Mouse (Mus musculus): ENCODE measurements at regions not wholly inside any gene's neighbourhood (a gene's known extent, or its start where the extent isn't known, plus 50 kb on each side); places are given as distances from the start of the nearest gene placed in this dataset.

GRCm38 (mm10) chr6:50038369-50038768 is 71.7 kb upstream of the Mpp6 start:
- Histone ChIP-seq H3K27ac (no peak overlapping the region), H3K36me3 (no peaks in the 10 kb centered on the region), H3K9me3 (no peaks in the 10 kb centered on the region), H3K4me1 (peaks cover 15% of the 10 kb centered on the region), H3K9ac (no peak overlapping the region), H3K4me3 (no peak overlapping the region), H3K27me3 (peaks cover 9% of the 10 kb centered on the region), H3K4me2 (replicated peaks) (no peak overlapping the region)
- no peak for ATAC-seq (ENCODE audit: low FRiP score, low read depth)
- 54% methylated on average over 3 of the region's 3 CpGs for WGBS

DNA sequence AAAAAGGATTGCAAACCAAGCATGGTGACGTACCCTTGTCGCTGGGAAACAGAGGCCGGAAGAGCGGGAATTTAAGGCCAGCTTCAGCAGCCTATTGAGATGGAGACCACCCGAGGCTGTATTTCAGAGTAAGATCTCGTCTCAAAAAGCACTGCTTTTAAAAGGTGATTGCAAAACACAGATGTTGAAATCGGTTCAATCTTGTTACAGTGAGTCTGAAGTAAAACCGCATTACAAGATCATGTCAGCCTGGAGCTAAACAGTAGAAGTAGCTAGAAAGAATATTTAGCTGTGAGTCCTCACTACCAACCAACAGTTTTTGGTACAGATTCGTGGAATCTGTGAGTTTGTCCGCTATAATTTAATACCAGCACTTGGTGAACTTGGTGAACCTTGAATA is 69.0 kb upstream of the Mpp6 start:
- H3K27me3 ChIP-seq: peaks cover 15% of the 10 kb centered on the region
- no peak overlapping the region for H3K4me2 ChIP-seq (replicated peaks)
- H3K9me3 ChIP-seq: no peaks in the 10 kb centered on the region
- WGBS: 70% methylated on average over 10 of the region's 10 CpGs
- no peak overlapping the region for H3K9ac ChIP-seq
- no peak overlapping the region for H3K27ac ChIP-seq
- peaks cover 6% of the 10 kb centered on the region for H3K4me1 ChIP-seq
- ATAC-seq (ENCODE audit: low FRiP score, low read depth): no peak
- no peak overlapping the region for H3K4me3 ChIP-seq
- H3K36me3 ChIP-seq: no peaks in the 10 kb centered on the region

DNA sequence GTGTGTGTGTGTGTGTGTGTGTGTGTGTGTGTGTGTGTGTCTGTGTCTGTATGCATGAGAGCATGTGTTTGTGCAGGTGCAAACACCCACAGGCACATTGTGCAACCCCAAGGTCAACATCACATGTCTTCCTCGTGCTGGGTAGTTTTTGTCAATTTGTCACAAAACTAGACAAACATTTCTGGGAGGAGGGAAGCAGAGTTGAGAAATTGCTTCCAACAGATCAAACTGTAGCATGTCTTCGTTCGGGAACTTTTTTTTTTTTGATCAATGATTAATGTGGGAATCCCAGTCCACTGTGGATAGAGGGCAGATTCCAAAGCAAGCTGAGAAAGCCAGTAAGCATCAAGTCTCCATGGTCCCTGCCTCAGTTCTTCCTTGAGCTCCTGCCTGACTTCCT is 67.9 kb upstream of the Mpp6 start:
- no peak for ATAC-seq (ENCODE audit: low FRiP score, low read depth)
- no peak overlapping the region for H3K9ac ChIP-seq
- H3K9me3 ChIP-seq: no peaks in the 10 kb centered on the region
- H3K4me3 ChIP-seq: no peak overlapping the region
- no peak overlapping the region for H3K27ac ChIP-seq
- H3K4me2 ChIP-seq (replicated peaks): no peak overlapping the region
- H3K36me3 ChIP-seq: no peaks in the 10 kb centered on the region
- 80% methylated on average over 3 of the region's 3 CpGs for WGBS
- H3K4me1 ChIP-seq: peaks cover 6% of the 10 kb centered on the region
- peaks cover 21% of the 10 kb centered on the region for H3K27me3 ChIP-seq

GRCm38 (mm10) chr6:50044165-50044564 is 65.9 kb upstream of the Mpp6 start:
- 75% methylated on average over 1 of the region's 1 CpGs for WGBS
- H3K4me2 ChIP-seq (replicated peaks): no peak overlapping the region
- no peak overlapping the region for H3K27ac ChIP-seq
- H3K9ac ChIP-seq: no peak overlapping the region
- no peak for ATAC-seq (ENCODE audit: low FRiP score, low read depth)
- no peaks in the 10 kb centered on the region for H3K4me1 ChIP-seq
- H3K27me3 ChIP-seq: peaks cover 21% of the 10 kb centered on the region
- H3K36me3 ChIP-seq: no peaks in the 10 kb centered on the region
- no peaks in the 10 kb centered on the region for H3K9me3 ChIP-seq
- H3K4me3 ChIP-seq: no peak overlapping the region

DNA sequence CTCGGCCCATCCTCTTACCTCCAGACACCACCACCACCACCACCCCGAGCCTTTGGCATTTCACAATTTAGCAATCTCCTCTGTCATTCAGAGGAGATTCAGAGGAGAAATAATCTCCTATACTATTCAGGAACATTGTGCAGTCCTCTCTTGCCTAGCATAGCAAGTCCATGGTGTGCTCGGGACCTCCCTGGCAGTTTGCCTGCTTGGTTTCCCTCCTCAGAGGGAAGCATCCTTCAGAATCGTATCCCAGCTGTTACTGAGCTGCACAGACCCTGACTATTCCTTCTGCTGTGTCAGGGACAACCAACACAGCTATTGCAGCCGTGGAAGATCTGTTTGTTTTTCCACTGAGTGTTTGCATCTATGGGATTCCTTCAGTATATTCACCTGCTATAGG is 63.3 kb upstream of the Mpp6 start:
- 68% methylated on average over 5 of the region's 5 CpGs for WGBS

DNA sequence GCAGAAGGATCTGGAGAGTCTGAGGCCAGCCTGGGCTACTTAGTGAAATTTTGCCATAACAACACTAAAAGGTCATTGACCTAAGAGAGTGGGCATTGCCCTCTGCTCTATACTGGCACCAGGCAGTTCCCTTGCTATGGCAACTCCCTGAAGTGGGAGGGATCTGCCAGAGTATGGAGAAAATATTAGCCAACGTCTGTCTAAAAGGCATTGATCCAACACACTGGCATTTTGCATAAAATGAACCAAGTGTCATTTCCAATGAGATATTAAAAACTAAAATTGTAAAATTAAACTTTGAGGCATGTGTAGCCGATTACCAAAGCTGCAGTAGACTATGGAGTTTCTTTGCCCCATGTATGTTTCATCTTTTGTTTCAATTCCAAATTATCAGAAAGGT is 57.6 kb upstream of the Mpp6 start:
- no peak for ATAC-seq (ENCODE audit: low FRiP score, low read depth)
- Histone ChIP-seq H3K9me3 (no peaks in the 10 kb centered on the region), H3K4me2 (replicated peaks) (no peak overlapping the region), H3K27me3 (0 out of 2 replicates have a peak, but pooled peaks cover 4% of the 10 kb centered on the region), H3K27ac (no peak overlapping the region), H3K36me3 (no peaks in the 10 kb centered on the region), H3K9ac (no peak overlapping the region), H3K4me1 (peaks cover 14% of the 10 kb centered on the region; the same call in 1 of the 2 replicates), H3K4me3 (no peak overlapping the region)
- WGBS: 75% methylated on average over 2 of the region's 2 CpGs

More for the DNA sequence above, 63.3 kb upstream of the Mpp6 start:
- Histone ChIP-seq H3K36me3 (no peaks in the 10 kb centered on the region), H3K4me1 (no peaks in the 10 kb centered on the region), H3K4me3 (no peak overlapping the region), H3K27ac (no peak overlapping the region), H3K4me2 (replicated peaks) (no peak overlapping the region), H3K9me3 (no peaks in the 10 kb centered on the region), H3K27me3 (peaks cover 19% of the 10 kb centered on the region), H3K9ac (no peak overlapping the region)
- ATAC-seq (ENCODE audit: low FRiP score, low read depth): no peak

- H3K27me3 ChIP-seq: 0 out of 2 replicates have a peak, but pooled peaks cover 4% of the 10 kb centered on the region
- no peak overlapping the region for H3K9ac ChIP-seq
- no peak overlapping the region for H3K4me3 ChIP-seq
- H3K36me3 ChIP-seq: no peaks in the 10 kb centered on the region
- H3K27ac ChIP-seq: no peak overlapping the region
- no peak for ATAC-seq (ENCODE audit: low FRiP score, low read depth)
- no peaks in the 10 kb centered on the region for H3K9me3 ChIP-seq
- peaks cover 14% of the 10 kb centered on the region; the same call in 1 of the 2 replicates for H3K4me1 ChIP-seq
- WGBS: 60% methylated on average over 2 of the region's 2 CpGs
- no peak overlapping the region for H3K4me2 ChIP-seq (replicated peaks)
These were observed 57.0 kb upstream of the Mpp6 start for GRCm38 (mm10) chr6:50053086-50053485.

- Histone ChIP-seq H3K4me1 (peaks cover 14% of the 10 kb centered on the region; the same call in 1 of the 2 replicates), H3K9ac (no peak overlapping the region), H3K9me3 (no peaks in the 10 kb centered on the region), H3K27ac (no peak overlapping the region), H3K36me3 (no peaks in the 10 kb centered on the region), H3K4me2 (replicated peaks) (no peak overlapping the region), H3K27me3 (0 out of 2 replicates have a peak, but pooled peaks cover 4% of the 10 kb centered on the region), H3K4me3 (no peak overlapping the region)
- ATAC-seq (ENCODE audit: low FRiP score, low read depth): no peak
- 65% methylated on average over 13 of the region's 13 CpGs for WGBS
These were observed 55.8 kb upstream of the Mpp6 start for GRCm38 (mm10) chr6:50054233-50054632.

DNA sequence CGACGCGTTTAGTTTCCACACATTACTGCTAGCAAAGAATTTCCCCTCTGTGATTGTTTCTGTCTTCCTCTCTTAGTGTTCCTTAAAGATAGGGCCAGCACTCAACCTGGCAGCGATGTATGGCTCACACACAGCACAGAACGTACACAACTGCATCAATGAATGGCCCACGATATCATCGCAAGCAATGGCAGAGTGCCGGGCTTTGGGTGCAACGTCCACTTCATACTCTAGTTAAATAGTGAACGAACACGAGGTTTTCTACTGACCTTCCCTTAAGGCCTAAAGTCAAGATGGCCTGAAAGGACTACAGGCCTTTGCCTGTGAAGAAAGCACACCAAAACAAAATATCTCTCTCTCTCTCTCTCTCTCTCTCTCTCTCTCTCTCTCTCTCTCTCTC is 51.4 kb upstream of the Mpp6 start:
- Histone ChIP-seq H3K9me3 (no peaks in the 10 kb centered on the region), H3K27ac (no peak overlapping the region), H3K4me2 (replicated peaks) (no peak overlapping the region), H3K9ac (no peak overlapping the region), H3K4me1 (peaks cover 14% of the 10 kb centered on the region; the same call in 1 of the 2 replicates), H3K36me3 (no peaks in the 10 kb centered on the region), H3K27me3 (no peaks in the 10 kb centered on the region), H3K4me3 (no peak overlapping the region)
- WGBS: 88% methylated on average over 11 of the region's 11 CpGs
- ATAC-seq (ENCODE audit: low FRiP score, low read depth): no peak

DNA sequence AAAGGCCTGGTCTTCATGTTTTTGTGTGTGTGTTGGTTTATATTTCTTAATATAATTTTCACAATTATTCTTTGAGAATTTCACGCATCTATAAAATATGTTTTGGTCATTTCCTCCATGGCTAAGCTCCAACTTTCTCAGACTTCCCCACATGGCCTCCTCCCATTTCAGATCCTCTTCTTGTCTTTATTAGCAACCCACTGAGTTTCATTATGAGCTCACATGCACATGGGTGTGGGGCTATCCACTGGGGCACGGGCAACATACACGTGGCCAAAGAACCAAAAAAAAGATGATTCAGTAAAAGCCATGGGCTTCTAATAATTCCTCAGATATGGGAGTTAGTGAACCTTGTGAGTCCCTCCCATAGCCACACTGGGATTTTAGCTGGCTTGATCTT is 50.1 kb upstream of the Mpp6 start:
- Histone ChIP-seq H3K27ac (no peak overlapping the region), H3K4me1 (peaks cover 5% of the 10 kb centered on the region; the same call in 1 of the 2 replicates), H3K9me3 (no peaks in the 10 kb centered on the region), H3K36me3 (no peaks in the 10 kb centered on the region), H3K27me3 (no peaks in the 10 kb centered on the region), H3K9ac (no peak overlapping the region), H3K4me3 (no peak overlapping the region), H3K4me2 (replicated peaks) (no peak overlapping the region)
- no peak for ATAC-seq (ENCODE audit: low FRiP score, low read depth)
- WGBS: 69% methylated on average over 3 of the region's 3 CpGs

All from limb, embryonic 13.5 days (tissue).